Mouse (Mus musculus) left cerebral cortex, adult 8-10 months (tissue): Measurements from ENCODE around the gene Abhd12. TPM values are rescaled to one million over a fixed set of nuclear protein-coding genes. Genes with fewer than 3 reads are reported as not detected.
A peak's percentile ranks its signal among the peaks of the same experiment; 100 is the strongest.
"Not testable (repeated sequence)": the region's sequence is repeated elsewhere in the genome, so short reads cannot be mapped to it uniquely, and the experiment has no call there.

Experiments
- DNase-seq, 2 experiments: peaks; one replicate each; pipeline ENCODE4 v3.0.0; 2022; ENCODE audit warnings: low spot score in 2 of 2
- total RNA-seq, 4 experiments: library from RNA; stranded (reverse); gene quantifications; 2 replicates each; pipeline ENCODE4 v1.2.4; 2022

Abhd12 gene
- total RNA-seq = 100 to 1,000 TPM; 309 to 333 (median 321) TPM

GRCm38 (mm10) chr2:150904272-150904935, at the start of gene Abhd12:
Gene Abhd12, minus strand, starts transcription at chr2:150904741.
- peak; percentile 89 to 96 for DNase-seq

- no peak for DNase-seq
Measured at GRCm38 (mm10) chr2:150951201-150951600, 46.7 kb upstream of the Abhd12 start.

DNA sequence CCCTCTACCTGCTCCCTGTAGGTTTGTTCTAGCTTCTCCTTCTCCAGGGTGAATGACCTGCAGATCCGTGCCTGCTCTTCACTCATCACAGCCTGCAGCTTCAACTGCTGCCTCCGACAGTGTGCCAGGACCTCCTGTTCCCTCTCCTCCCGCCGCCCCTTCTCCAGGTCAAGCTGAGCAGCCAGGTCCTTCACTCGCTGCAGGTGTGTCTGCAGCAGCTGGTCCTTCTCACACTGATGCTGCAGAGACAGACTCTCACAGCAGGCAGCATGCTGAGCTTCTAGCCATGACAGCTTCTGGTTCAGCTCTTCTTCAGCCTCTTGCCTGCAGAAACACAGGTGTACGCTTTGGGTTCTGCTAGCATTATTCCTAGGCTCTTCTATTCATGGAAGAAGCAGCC, 45.5 kb upstream of the Abhd12 start:
- no peak for DNase-seq

- DNase-seq = no peak
Measured at GRCm38 (mm10) chr2:150949652-150950051, 45.1 kb upstream of the Abhd12 start.

GRCm38 (mm10) chr2:150948786-150949185, 44.2 kb upstream of the Abhd12 start:
- no peak for DNase-seq

DNA sequence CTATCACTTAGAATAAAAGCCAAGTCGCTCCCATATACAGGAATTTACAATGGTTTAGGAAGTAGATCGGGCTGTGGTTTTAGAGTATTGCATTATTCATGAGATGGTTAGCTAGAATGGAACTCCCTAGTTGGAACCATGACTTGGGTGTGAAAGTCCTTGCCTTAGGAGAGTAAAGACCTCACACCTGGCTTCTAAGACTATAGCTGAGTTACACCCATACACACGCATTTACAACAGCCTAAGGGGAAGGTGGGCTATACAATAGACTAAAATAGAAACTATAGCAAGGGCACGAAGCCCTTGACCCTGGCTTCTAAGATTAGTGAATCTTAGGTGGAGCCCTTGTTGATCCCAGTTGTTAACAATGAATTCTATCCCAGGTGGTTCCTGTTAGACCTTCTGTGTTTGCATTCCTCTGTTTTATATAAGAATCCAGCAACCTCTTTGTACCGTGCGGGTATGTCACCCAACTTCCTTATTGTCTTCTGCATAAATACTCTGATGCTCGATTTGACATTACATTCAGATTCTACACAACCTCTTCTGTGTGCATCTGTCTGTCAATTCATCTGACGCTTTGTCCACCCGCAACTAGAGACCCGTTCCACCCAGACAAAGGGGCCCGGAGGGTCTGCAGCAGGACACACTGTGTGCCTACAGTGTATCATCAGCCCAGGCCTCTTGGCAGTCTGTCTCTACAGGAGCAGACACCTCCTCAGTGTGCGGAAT, 43.5 kb upstream of the Abhd12 start:
- not testable (repeated sequence) for DNase-seq

DNA sequence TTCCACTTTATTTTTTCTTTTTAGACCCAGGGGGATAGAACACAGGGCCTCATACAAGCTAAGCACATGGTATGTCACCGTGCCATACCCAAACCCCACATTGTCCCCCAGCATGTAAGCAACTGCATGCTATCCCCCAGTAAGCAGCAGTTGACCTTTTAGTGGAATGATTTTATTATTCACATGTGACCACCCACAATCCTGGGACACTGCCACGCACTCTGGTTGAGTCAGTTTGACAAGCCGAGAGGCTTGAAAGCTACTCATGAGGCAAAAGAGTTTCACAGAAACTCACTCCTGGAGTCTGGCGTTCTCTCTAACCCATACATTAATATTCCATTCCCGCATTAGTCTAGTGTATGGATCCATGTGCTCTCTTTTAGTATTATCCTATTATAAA, 42.8 kb upstream of the Abhd12 start:
- DNase-seq = not testable (repeated sequence)

DNA sequence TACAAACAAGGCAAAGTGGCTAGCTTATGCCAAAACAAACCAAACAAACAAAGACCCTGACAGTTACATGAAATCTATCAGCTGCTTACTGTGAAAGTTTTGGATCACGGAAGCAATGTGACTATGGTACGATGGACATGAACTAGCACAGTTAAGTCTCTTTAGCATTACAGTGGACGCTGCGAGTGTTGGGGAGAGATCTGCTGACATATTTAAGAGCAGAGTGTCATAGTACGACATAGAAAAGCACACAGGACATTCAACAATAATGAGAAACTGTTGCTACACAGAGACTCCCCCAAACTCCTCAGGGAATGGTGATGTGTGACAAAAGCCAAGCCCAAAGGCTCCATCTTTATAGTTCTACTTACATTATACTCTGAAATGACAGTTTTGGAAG, 39.5 kb upstream of the Abhd12 start:
- DNase-seq = no peak

DNA sequence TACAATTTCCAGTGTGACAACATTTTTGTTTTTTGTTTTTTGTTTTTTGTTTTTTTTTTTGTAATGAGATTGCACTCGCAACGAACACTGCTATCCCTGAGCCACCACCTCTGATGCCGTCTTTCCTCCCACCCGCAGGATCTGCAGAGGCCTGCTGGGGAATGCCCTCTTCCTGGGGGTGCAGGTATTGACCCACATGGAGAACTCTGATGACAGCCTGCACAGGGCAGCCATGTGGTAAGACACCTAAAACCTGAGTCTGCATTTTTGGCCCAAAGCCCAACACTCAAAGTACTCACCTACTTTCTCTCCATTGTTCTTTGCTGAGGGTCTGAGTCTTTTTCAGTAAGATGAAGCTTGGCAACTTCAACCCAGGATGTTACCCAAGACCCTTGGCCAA, 30.1 kb upstream of the Abhd12 start:
- no peak for DNase-seq

DNA sequence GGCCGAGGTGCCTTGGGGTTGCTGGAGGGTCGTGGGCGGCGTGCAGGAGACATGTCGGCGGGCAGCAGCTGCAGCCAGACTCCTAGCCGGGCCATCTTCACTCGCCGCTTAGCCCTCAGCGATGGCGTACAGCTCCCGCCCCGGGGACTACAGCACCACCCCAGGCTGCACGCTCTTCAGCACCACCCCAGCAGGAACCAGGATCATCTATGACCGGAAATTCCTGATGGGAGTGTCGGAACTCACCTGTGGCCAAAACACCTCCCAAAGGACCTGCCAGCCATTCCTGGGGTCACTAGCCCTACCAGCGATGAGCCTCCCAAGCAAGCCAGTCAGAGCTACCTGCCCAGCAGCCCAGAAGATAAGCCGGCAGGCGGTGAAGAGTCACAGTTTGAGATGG, 28.9 kb upstream of the Abhd12 start:
- DNase-seq = no peak

- no peak for DNase-seq
Measured at GRCm38 (mm10) chr2:150930806-150931205, 26.3 kb upstream of the Abhd12 start.

GRCm38 (mm10) chr2:150929156-150929555, 24.6 kb upstream of the Abhd12 start:
- DNase-seq = no peak

DNA sequence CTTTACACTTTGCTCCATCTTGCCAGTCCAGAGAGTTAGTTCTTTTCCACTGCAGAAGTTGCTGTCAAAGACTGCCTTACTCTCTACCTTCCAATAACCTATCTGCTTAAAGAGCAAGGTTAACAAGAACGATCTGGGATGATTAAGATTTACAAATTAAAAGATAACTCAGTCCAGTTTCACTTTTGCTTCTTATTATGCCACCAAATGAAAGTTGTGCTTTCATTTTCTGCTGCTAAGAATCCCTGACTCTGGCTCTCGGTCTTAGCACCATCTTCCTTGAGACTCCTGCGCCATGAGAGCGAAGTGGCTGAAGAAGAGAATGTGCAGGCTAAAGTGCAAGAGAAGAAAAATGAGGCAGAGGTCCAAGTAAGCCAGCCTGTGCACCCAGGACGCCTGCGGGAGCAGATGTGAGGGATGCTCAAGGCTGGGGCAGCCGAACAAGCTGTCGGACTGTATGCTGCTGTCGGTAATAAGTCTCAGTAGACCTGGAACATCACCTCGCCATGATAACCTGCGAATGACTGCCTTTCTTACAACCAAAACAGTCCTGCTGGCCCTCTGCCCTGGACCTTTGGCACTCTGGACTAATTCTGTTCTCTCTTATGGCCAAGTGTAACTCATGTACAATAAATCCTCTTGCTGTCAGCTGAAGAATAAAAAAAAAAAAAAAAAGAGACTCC, 22.6 kb upstream of the Abhd12 start:
- DNase-seq = no peak

DNA sequence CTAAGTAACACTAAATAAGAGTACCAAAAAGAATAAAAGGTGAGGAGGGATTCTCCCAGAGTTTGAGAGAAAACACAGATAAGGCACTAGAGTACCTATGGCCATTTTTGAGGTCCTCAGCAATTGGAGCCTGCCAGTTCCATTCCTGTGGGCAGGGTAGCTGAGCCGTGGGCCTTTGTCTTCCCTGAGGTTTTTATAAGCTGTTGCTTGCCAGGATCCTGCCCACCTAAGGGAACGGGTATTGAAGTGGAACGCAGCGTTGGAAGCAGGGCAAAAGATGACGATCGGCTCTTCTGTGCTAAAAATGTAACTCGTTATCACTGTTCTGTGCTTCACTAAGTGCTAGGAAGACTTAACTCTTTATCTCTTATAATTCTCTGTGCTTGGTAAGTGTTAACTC, 19.0 kb upstream of the Abhd12 start:
- DNase-seq = no peak

DNA sequence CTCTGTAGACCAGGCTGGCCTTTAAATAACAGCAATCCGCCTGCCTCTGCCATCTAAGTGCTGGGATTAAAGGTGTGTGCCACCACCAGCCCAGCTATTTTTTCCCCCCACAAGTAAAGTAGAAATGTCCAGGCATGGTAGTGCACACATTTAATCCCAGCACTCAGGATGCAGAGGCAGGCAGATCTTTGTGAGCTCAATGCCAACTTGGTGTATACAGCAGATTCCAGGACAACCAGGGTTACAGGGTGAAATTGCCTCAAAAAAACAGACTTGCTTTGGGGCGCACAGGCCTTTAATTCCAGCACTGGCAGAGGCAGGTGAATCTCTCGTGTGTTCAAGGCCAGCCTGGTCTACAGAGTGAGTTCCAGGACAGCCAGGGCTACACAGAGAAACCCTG, 18.5 kb upstream of the Abhd12 start:
- DNase-seq = no peak

DNA sequence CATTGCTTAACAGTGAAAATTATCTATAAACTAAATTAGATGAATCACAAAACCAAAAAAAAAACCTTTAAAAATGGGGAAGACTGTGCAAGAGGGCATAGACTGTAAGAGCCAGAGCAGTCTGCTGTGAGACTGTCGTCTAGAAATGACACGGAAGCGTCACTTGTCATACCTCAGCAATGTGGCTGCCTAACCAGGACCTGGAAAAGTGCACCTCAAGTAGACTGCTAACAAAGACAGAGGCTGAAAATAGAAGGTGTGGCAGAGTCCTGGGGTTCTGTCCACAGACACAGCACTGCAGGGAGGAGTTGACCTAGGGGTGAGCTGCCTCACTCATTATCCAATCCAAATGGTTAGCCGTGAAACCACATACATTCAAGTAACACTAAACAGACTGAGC, 17.6 kb upstream of the Abhd12 start:
- DNase-seq = no peak

DNA sequence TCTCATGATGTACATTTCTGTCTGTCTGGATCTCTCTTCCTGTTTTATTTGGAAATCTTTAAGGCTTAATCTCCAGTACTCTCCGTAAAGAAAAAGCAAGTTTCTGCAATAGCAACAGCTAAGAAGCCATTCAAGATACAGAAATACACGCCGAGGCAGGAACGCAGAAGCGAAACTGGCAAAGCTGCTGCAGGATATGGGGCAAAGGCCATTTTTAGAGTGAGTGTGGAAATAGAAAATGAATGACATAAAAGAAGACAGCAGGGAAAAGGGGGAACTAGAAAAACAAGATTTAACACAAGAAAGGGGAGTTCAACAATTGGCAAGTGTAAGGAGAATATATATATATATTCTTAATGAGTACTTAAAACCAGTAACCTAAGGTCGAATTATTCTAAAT, 17.2 kb upstream of the Abhd12 start:
- DNase-seq = no peak

DNA sequence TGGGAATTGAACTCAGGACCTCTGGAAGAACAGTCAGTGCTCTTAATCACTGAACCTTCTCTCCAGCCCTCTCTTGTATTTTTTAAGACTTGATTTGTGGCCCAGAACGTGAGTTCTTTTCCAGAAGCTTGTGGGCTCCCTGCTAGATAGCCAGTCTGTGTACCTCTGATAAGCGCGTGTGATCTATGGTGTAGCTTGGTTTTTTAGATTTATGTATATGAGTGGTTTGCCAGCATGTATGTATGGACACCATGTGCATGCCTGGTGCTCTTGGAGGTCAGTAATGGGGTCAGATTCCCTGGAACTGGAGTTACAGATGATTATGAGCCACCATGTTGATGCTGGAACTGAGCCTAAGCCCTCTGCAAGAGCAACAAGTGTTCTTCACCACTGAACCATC, 16.0 kb upstream of the Abhd12 start:
- no peak for DNase-seq

GRCm38 (mm10) chr2:150918720-150919119, 14.2 kb upstream of the Abhd12 start:
- DNase-seq = no peak

DNA sequence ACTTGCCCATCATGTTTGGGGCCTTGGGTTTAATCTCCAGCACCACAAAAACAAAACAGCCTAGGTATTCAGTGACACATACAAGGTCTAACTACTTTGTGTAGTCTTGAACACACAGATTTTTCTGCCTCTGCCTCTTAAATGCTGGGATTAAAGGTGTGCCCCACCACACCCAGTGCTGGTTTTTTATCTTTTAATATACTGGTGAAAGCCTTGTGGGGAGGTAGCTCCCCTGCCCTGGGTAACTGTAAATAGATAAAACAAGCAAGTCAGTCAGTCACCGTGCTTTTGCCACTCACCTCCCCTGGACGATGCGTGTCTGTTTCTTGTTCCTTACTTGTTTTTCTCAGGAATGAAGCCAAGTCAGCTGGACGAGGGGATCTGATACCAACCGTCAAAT, 11.2 kb upstream of the Abhd12 start:
- DNase-seq = no peak

DNA sequence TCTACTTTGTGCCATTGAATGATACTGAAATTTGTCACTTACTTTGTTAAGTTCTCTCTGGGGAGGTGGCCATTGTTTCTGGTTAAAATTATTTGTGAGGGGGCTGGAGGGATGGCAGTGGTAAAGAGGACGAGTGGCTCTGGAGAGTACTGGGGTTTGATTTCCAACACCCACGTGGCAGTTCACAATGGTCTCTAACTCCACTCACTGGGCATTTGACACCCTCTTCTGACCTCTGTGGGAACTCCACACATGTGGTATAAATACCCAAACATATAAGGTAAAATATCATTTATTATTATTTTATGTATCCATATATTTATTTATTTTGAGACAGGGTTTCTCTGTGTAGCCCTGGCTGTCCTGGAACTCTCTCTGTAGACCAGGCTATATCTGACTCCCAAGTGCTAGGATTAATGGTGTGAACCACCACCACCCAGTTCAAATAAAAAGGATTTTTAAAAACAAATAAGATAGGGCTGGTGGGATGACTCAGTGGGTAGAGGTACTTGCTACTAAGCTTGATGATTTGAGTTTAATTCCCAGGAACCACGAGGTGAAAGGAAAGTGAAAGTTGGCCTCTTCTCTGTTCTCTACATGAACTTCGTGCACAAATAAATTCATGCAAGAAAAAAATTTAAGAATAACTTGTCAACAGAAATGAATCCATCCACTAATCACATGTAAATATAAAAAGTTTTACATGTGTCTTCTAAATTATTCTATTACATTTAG, 10.4 kb upstream of the Abhd12 start:
- DNase-seq = no peak

GRCm38 (mm10) chr2:150910295-150910881, 5.8 kb upstream of the Abhd12 start:
- no peak for DNase-seq
